Mouse (Mus musculus): ENCODE results near the gene Mcpt8. TPM values are rescaled to one million over a fixed set of nuclear protein-coding genes. Genes with fewer than 3 reads are reported as not detected.

Gene Mcpt8
- total RNA-seq, 2 experiments from 2014 or later, result not detected

Small RNAs within 50 kb of the gene (microRNA-seq; reads per million reads assigned to microRNA genes)
- gene Mir6949 (ENCODE audit: borderline replicate concordance in 2 of 2), result 0 reads per million in 2 experiments

Other genes starting within 250 kb of the Mcpt8 start
- gene Nynrin, start 231.3 kb downstream of the Mcpt8 start, total RNA-seq (2021), result 1 to 10 TPM; 2.6 to 4.1 TPM
- not detected for gene Cbln3, start 200.9 kb downstream of the Mcpt8 start, total RNA-seq (2021)
- 1 to 10 TPM; 7.0 to 9.1 TPM for gene Khnyn, start 200.3 kb downstream of the Mcpt8 start, total RNA-seq (2021)
- 10 to 100 TPM; 95.7 to 98.1 TPM for gene Sdr39u1, start 185.0 kb downstream of the Mcpt8 start, total RNA-seq (2021)
- gene Cma1, start 140.6 kb downstream of the Mcpt8 start, total RNA-seq (2021), result 1 to 10 TPM; 2.7 to 4.1 TPM
- gene Cma2, start 134.3 kb downstream of the Mcpt8 start, total RNA-seq (2021), result not detected
- gene Mcpt1, start 67.3 kb downstream of the Mcpt8 start, total RNA-seq (2021), result not detected
- not detected for gene Mcpt9, start 54.8 kb downstream of the Mcpt8 start, total RNA-seq (2021)
- not detected for gene Mcpt2, start 43.2 kb downstream of the Mcpt8 start, total RNA-seq (2021)
- 1 to 10 TPM; 2.7 to 5.8 TPM for gene Mcpt4, start 23.0 kb downstream of the Mcpt8 start, total RNA-seq (2021)
- gene Ctsg, start 17.3 kb upstream of the Mcpt8 start, total RNA-seq (2021), result not detected
- gene Gzme, start 35.4 kb upstream of the Mcpt8 start, total RNA-seq (2021), result not detected
- gene Gzmd, start 47.3 kb upstream of the Mcpt8 start, total RNA-seq (2021), result not detected
- not detected for gene Gzmg, start 74.3 kb upstream of the Mcpt8 start, total RNA-seq (2021)
- gene Gzmn, start 89.3 kb upstream of the Mcpt8 start, total RNA-seq (2021), result not detected
- gene Gzmf, start 126.1 kb upstream of the Mcpt8 start, total RNA-seq (2021), result not detected
- not detected for gene Gzmc, start 149.4 kb upstream of the Mcpt8 start, total RNA-seq (2021)
- not detected for gene Gzmb, start 177.0 kb upstream of the Mcpt8 start, total RNA-seq (2021)

All from gastrocnemius, postnatal 25 days (tissue).